Mouse (Mus musculus): ENCODE measurements around the gene Rasal1. TPM values are rescaled to one million over a fixed set of nuclear protein-coding genes. Genes with fewer than 3 reads are reported as not detected.

Rasal1 gene
- polyA plus RNA-seq, 1 experiment from 2014 or later, result not detected

- no peak for ATAC-seq (ENCODE audit: insufficient number of reproducible peaks, insufficient read depth, low FRiP score, low read depth)
- H3K4me2 ChIP-seq (ENCODE audit: low read length), result no peak within 1 kb of the TSS
- H3K4me1 ChIP-seq (ENCODE audit: control insufficient read depth in 2 of 2, insufficient read depth in 2 of 2, low read length in 2 of 2), result peaks cover 0 to 5% of the 10 kb centered on the region in 2 experiments; a peak in 2 of 4 replicates
- no peak within 1 kb of the TSS for H3K4me3 ChIP-seq (ENCODE audit: control insufficient read depth in 1 of 2, insufficient read depth in 1 of 2, low read depth in 1 of 2, low read length in 2 of 2)
- peaks cover 8% of the 10 kb centered on the region for H3K27me3 ChIP-seq (ENCODE audit: control insufficient read depth, insufficient read depth, low read length)
- no peak within 1 kb of the TSS for H3K27ac ChIP-seq (replicated peaks in 1 of 2; ENCODE audit: control insufficient read depth in 1 of 2, insufficient read depth in 1 of 2, low read depth in 2 of 2, low read length in 2 of 2)
- peaks cover 6% of the 10 kb centered on the region; the same call in 1 of the 2 replicates for H3K9me3 ChIP-seq (ENCODE audit: control insufficient read depth, low read length)
- no peak within 1 kb of the TSS for H3K9ac ChIP-seq (ENCODE audit: low read length)
- 39% methylated on average over 9 of the region's 9 CpGs for WGBS
- H3K36me3 ChIP-seq (ENCODE audit: control insufficient read depth, insufficient read depth, low read length), result no peaks in the 10 kb centered on the region
Observed at GRCm38 (mm10) chr5:120634131-120634530, 14.5 kb upstream of the Rasal1 start, which contains the start of gene Cfap73. Gene Cfap73 (minus strand): TSS chr5:120634235.

GRCm38 (mm10) chr5:120634860-120635259, 13.8 kb upstream of the Rasal1 start:
- WGBS, result 55% methylated on average over 5 of the region's 5 CpGs

GRCm38 (mm10) chr5:120635633-120636032, 13.0 kb upstream of the Rasal1 start:
- H3K27ac ChIP-seq (replicated peaks in 1 of 2; ENCODE audit: control insufficient read depth in 1 of 2, insufficient read depth in 1 of 2, low read depth in 2 of 2, low read length in 2 of 2), result no peak overlapping the region
- H3K9me3 ChIP-seq (ENCODE audit: control insufficient read depth, low read length), result peaks cover 6% of the 10 kb centered on the region; the same call in 1 of the 2 replicates
- H3K4me1 ChIP-seq (ENCODE audit: control insufficient read depth in 2 of 2, insufficient read depth in 2 of 2, low read length in 2 of 2), result peaks cover 0 to 5% of the 10 kb centered on the region in 2 experiments; a peak in 2 of 4 replicates
- WGBS, result 80% methylated on average over 5 of the region's 5 CpGs
- no peak overlapping the region for H3K9ac ChIP-seq (ENCODE audit: low read length)
- H3K27me3 ChIP-seq (ENCODE audit: control insufficient read depth, insufficient read depth, low read length), result no peaks in the 10 kb centered on the region
- no peak overlapping the region for H3K4me2 ChIP-seq (ENCODE audit: low read length)
- H3K4me3 ChIP-seq (ENCODE audit: control insufficient read depth in 1 of 2, insufficient read depth in 1 of 2, low read depth in 1 of 2, low read length in 2 of 2), result no peak overlapping the region
- ATAC-seq (ENCODE audit: insufficient number of reproducible peaks, insufficient read depth, low FRiP score, low read depth), result no peak
- no peaks in the 10 kb centered on the region for H3K36me3 ChIP-seq (ENCODE audit: control insufficient read depth, insufficient read depth, low read length)

More at GRCm38 (mm10) chr5:120634860-120635259, 13.8 kb upstream of the Rasal1 start:
- no peak for ATAC-seq (ENCODE audit: insufficient number of reproducible peaks, insufficient read depth, low FRiP score, low read depth)
- Histone ChIP-seq H3K36me3 (ENCODE audit: control insufficient read depth, insufficient read depth, low read length) (no peaks in the 10 kb centered on the region), H3K4me2 (ENCODE audit: low read length) (no peak overlapping the region), H3K9ac (ENCODE audit: low read length) (no peak overlapping the region), H3K4me1 (ENCODE audit: control insufficient read depth in 2 of 2, insufficient read depth in 2 of 2, low read length in 2 of 2) (peaks cover 0 to 5% of the 10 kb centered on the region in 2 experiments; a peak in 2 of 4 replicates), H3K27ac (replicated peaks in 1 of 2; ENCODE audit: control insufficient read depth in 1 of 2, insufficient read depth in 1 of 2, low read depth in 2 of 2, low read length in 2 of 2) (no peak overlapping the region), H3K27me3 (ENCODE audit: control insufficient read depth, insufficient read depth, low read length) (peaks cover 7% of the 10 kb centered on the region), H3K9me3 (ENCODE audit: control insufficient read depth, low read length) (peaks cover 6% of the 10 kb centered on the region; the same call in 1 of the 2 replicates), H3K4me3 (ENCODE audit: control insufficient read depth in 1 of 2, insufficient read depth in 1 of 2, low read depth in 1 of 2, low read length in 2 of 2) (no peak overlapping the region)

- Histone ChIP-seq H3K36me3 (ENCODE audit: control insufficient read depth, insufficient read depth, low read length) (no peaks in the 10 kb centered on the region), H3K4me2 (ENCODE audit: low read length) (no peak overlapping the region), H3K4me1 (ENCODE audit: control insufficient read depth in 2 of 2, insufficient read depth in 2 of 2, low read length in 2 of 2) (peaks cover 6 to 9% of the 10 kb centered on the region in 2 experiments), H3K27me3 (ENCODE audit: control insufficient read depth, insufficient read depth, low read length) (no peaks in the 10 kb centered on the region), H3K9me3 (ENCODE audit: control insufficient read depth, low read length) (peaks cover 4% of the 10 kb centered on the region; the same call in 1 of the 2 replicates), H3K9ac (ENCODE audit: low read length) (no peak overlapping the region), H3K27ac (replicated peaks in 1 of 2; ENCODE audit: control insufficient read depth in 1 of 2, insufficient read depth in 1 of 2, low read depth in 2 of 2, low read length in 2 of 2) (no peak overlapping the region), H3K4me3 (ENCODE audit: control insufficient read depth in 1 of 2, insufficient read depth in 1 of 2, low read depth in 1 of 2, low read length in 2 of 2) (no peak overlapping the region)
- 87% methylated on average over 7 of the region's 7 CpGs for WGBS
- no peak for ATAC-seq (ENCODE audit: insufficient number of reproducible peaks, insufficient read depth, low FRiP score, low read depth)
Observed at GRCm38 (mm10) chr5:120640094-120640493, 8.5 kb upstream of the Rasal1 start.

GRCm38 (mm10) chr5:120643365-120644085, 5.1 kb upstream of the Rasal1 start:
- Histone ChIP-seq H3K4me2 (ENCODE audit: low read length) (no peak overlapping the region), H3K27ac (replicated peaks in 1 of 2; ENCODE audit: control insufficient read depth in 1 of 2, insufficient read depth in 1 of 2, low read depth in 2 of 2, low read length in 2 of 2) (no peak overlapping the region), H3K9ac (ENCODE audit: low read length) (no peak overlapping the region), H3K4me1 (ENCODE audit: control insufficient read depth in 2 of 2, insufficient read depth in 2 of 2, low read length in 2 of 2) (peaks cover 9 to 10% of the 10 kb centered on the region in 2 experiments), H3K27me3 (ENCODE audit: control insufficient read depth, insufficient read depth, low read length) (peaks cover 8% of the 10 kb centered on the region), H3K36me3 (ENCODE audit: control insufficient read depth, insufficient read depth, low read length) (no peaks in the 10 kb centered on the region), H3K9me3 (ENCODE audit: control insufficient read depth, low read length) (no peaks in the 10 kb centered on the region), H3K4me3 (ENCODE audit: control insufficient read depth in 1 of 2, insufficient read depth in 1 of 2, low read depth in 1 of 2, low read length in 2 of 2) (no peak overlapping the region)
- 54% methylated on average over 14 of the region's 14 CpGs for WGBS
- ATAC-seq (ENCODE audit: insufficient number of reproducible peaks, insufficient read depth, low FRiP score, low read depth), result peak; percentile 10; the same call in 1 of the 2 replicates

- H3K4me3 ChIP-seq (ENCODE audit: control insufficient read depth in 1 of 2, insufficient read depth in 1 of 2, low read depth in 1 of 2, low read length in 2 of 2), result no peak overlapping the region
- no peak overlapping the region for H3K4me2 ChIP-seq (ENCODE audit: low read length)
- ATAC-seq (ENCODE audit: insufficient number of reproducible peaks, insufficient read depth, low FRiP score, low read depth), result no peak
- H3K9ac ChIP-seq (ENCODE audit: low read length), result no peak overlapping the region
- H3K36me3 ChIP-seq (ENCODE audit: control insufficient read depth, insufficient read depth, low read length), result no peaks in the 10 kb centered on the region
- H3K27me3 ChIP-seq (ENCODE audit: control insufficient read depth, insufficient read depth, low read length), result peaks cover 15% of the 10 kb centered on the region
- peaks cover 13 to 17% of the 10 kb centered on the region in 2 experiments for H3K4me1 ChIP-seq (ENCODE audit: control insufficient read depth in 2 of 2, insufficient read depth in 2 of 2, low read length in 2 of 2)
- whole genome bisulfite sequencing, result 56% methylated on average over 3 of the region's 3 CpGs
- no peak overlapping the region for H3K27ac ChIP-seq (replicated peaks in 1 of 2; ENCODE audit: control insufficient read depth in 1 of 2, insufficient read depth in 1 of 2, low read depth in 2 of 2, low read length in 2 of 2)
- H3K9me3 ChIP-seq (ENCODE audit: control insufficient read depth, low read length), result no peaks in the 10 kb centered on the region
Observed at GRCm38 (mm10) chr5:120644227-120644626, 4.4 kb upstream of the Rasal1 start.

GRCm38 (mm10) chr5:120645851-120646250, 2.8 kb upstream of the Rasal1 start:
- no peak for ATAC-seq (ENCODE audit: insufficient number of reproducible peaks, insufficient read depth, low FRiP score, low read depth)
- peaks cover 31% of the 10 kb centered on the region for H3K27me3 ChIP-seq (ENCODE audit: control insufficient read depth, insufficient read depth, low read length)
- H3K4me1 ChIP-seq (ENCODE audit: control insufficient read depth in 2 of 2, insufficient read depth in 2 of 2, low read length in 2 of 2), result peaks cover 14 to 20% of the 10 kb centered on the region in 2 experiments
- H3K9ac ChIP-seq (ENCODE audit: low read length), result no peak overlapping the region
- no peaks in the 10 kb centered on the region for H3K9me3 ChIP-seq (ENCODE audit: control insufficient read depth, low read length)
- no peak overlapping the region for H3K27ac ChIP-seq (replicated peaks in 1 of 2; ENCODE audit: control insufficient read depth in 1 of 2, insufficient read depth in 1 of 2, low read depth in 2 of 2, low read length in 2 of 2)
- H3K4me2 ChIP-seq (ENCODE audit: low read length), result no peak overlapping the region
- 54% methylated on average over 6 of the region's 6 CpGs for WGBS
- no peak overlapping the region for H3K4me3 ChIP-seq (ENCODE audit: control insufficient read depth in 1 of 2, insufficient read depth in 1 of 2, low read depth in 1 of 2, low read length in 2 of 2)
- H3K36me3 ChIP-seq (ENCODE audit: control insufficient read depth, insufficient read depth, low read length), result no peaks in the 10 kb centered on the region
